Mouse (Mus musculus): Measurements from ENCODE around the gene Eif2s2. TPM values are rescaled to one million over a fixed set of nuclear protein-coding genes. Genes with fewer than 3 reads are reported as not detected.
"Not testable (repeated sequence)": the region's sequence is repeated elsewhere in the genome, so short reads cannot be mapped to it uniquely, and the experiment has no call there.

Gene Eif2s2
- 100 to 1,000 TPM in 1 of 2 experiments, 10 to 100 TPM in 1; 94.5 to 114 TPM for polyA plus RNA-seq (2017; shearing (Covaris generic))

- peak; percentile 94 for ATAC-seq
These were observed at the start of gene Eif2s2 for GRCm38 (mm10) chr2:154892201-154893044. Gene Eif2s2 (minus strand): TSS chr2:154892935.

GRCm38 (mm10) chr2:154941952-154942351 is 49.2 kb upstream of the Eif2s2 start:
- no peak for ATAC-seq

- ATAC-seq, result no peak
These were observed 45.0 kb upstream of the Eif2s2 start for GRCm38 (mm10) chr2:154937547-154938390.

- no peak for ATAC-seq
These were observed 43.9 kb upstream of the Eif2s2 start for GRCm38 (mm10) chr2:154936536-154937155.

GRCm38 (mm10) chr2:154936106-154936505 is 43.4 kb upstream of the Eif2s2 start:
- no peak for ATAC-seq

GRCm38 (mm10) chr2:154933884-154934283 is 41.1 kb upstream of the Eif2s2 start:
- no peak for ATAC-seq

- no peak for ATAC-seq
These were observed 35.6 kb upstream of the Eif2s2 start for GRCm38 (mm10) chr2:154928298-154928697.

GRCm38 (mm10) chr2:154926843-154927242 is 34.1 kb upstream of the Eif2s2 start:
- no peak for ATAC-seq

GRCm38 (mm10) chr2:154925411-154926031 is 32.8 kb upstream of the Eif2s2 start:
- ATAC-seq, result no peak

- ATAC-seq, result not testable (repeated sequence)
These were observed 29.4 kb upstream of the Eif2s2 start for GRCm38 (mm10) chr2:154922134-154922533.

- ATAC-seq, result no peak
These were observed 28.2 kb upstream of the Eif2s2 start for GRCm38 (mm10) chr2:154920896-154921295.

GRCm38 (mm10) chr2:154917866-154918641 is 25.3 kb upstream of the Eif2s2 start:
- ATAC-seq, result no peak

GRCm38 (mm10) chr2:154916547-154916946 is 23.8 kb upstream of the Eif2s2 start:
- ATAC-seq, result no peak

- ATAC-seq, result no peak
These were observed 23.3 kb upstream of the Eif2s2 start for GRCm38 (mm10) chr2:154915922-154916541.

- ATAC-seq, result no peak
These were observed 17.1 kb upstream of the Eif2s2 start for GRCm38 (mm10) chr2:154909789-154910188.

- not testable (repeated sequence) for ATAC-seq
These were observed 15.5 kb upstream of the Eif2s2 start for GRCm38 (mm10) chr2:154908223-154908622.

- no peak for ATAC-seq
These were observed 13.1 kb upstream of the Eif2s2 start for GRCm38 (mm10) chr2:154905796-154906195.

GRCm38 (mm10) chr2:154902111-154902510 is 9.4 kb upstream of the Eif2s2 start:
- ATAC-seq, result no peak

- ATAC-seq, result not testable (repeated sequence)
These were observed 6.7 kb upstream of the Eif2s2 start for GRCm38 (mm10) chr2:154899412-154899811.

GRCm38 (mm10) chr2:154899004-154899403 is 6.3 kb upstream of the Eif2s2 start:
- not testable (repeated sequence) for ATAC-seq

GRCm38 (mm10) chr2:154893548-154893947 is 813 bp upstream of the Eif2s2 start:
- ATAC-seq, result no peak

Data from activated CD4-positive, CD25-positive, alpha-beta regulatory T cell, adult 4 months (primary cell).